Mouse (Mus musculus): Measurements from ENCODE around the gene 4931428L18Rik.

The 4931428L18Rik gene

DNA sequence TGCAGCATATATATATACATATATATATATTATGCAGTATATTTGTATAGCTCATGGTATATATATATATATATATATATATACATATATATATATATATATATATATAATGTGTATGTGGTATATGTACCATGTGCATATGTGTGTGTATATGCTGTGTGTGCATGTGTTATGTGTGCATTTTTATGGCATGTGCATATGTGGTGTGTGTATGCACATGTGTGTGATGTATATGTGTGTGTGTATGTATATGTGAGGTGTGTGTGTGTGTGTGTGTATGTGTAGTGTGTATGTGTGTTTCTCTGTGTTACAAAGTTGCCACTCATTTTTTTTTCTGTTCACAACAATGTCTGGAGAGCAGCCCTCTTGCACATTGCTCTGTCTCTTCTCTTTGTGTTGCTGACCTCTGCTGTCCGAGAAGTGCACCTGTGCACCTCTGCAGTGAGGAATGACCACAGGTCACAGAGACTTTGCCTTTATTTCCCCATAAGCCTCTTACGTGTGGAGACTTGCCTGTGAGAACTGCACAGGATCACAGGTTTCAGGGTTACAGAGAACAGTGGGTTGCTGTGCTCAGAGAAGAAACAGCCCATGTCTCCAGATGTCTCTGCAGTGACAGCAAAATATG, 69.6 kb downstream of the 4931428L18Rik start:
- DNase-seq (ENCODE audit: low read depth) = no peak

- DNase-seq (ENCODE audit: low read depth) = no peak
Observed at GRCm38 (mm10) chr1:31150546-31150945, 71.9 kb downstream of the 4931428L18Rik start.

DNA sequence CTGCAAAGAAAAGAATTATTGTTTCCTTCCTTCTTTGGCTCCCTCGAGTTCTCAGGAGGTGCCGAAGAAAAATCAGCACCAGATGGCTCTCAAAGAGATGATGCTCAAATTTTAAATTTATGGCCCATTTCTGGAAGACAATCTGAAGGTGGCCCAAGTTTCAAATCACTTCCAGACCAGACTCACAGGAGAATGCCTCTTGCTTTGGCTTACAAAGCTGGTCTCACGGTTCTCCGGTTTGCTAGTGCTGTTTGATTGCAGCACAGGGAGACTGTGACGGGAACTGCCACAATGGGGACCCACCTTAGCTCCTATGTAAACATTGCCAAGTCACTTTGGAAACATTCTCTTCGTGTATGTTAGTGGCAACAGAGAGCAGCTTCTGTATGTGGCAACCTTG, 72.8 kb downstream of the 4931428L18Rik start:
- DNase-seq (ENCODE audit: low read depth) = no peak

DNA sequence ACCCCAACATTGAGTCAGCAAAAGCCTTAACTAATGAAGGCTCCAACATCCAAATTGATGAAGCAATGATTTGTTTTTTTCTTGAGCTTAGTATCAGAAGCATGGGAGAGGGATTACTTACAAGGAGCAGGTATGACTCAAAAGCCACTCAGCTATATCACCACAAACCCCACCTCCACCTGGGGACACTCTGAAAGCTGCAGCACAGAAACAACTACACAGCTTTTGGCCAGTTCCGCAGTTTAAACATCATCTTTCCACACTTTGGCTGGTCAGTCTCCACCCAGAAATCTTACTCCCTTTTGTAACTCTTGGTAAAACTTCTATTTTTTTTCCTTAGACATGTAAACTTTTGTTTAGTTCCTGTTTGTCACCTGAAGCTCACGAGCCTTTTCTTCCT, 78.9 kb downstream of the 4931428L18Rik start:
- no peak for DNase-seq (ENCODE audit: low read depth)

- DNase-seq (ENCODE audit: low read depth) = no peak
Observed at GRCm38 (mm10) chr1:31142288-31143094, 80.0 kb downstream of the 4931428L18Rik start.

GRCm38 (mm10) chr1:31138387-31138786, 84.1 kb downstream of the 4931428L18Rik start:
- no peak for DNase-seq (ENCODE audit: low read depth)

- no peak for DNase-seq (ENCODE audit: low read depth)
Observed at GRCm38 (mm10) chr1:31113466-31113865, 109.0 kb downstream of the 4931428L18Rik start.

DNA sequence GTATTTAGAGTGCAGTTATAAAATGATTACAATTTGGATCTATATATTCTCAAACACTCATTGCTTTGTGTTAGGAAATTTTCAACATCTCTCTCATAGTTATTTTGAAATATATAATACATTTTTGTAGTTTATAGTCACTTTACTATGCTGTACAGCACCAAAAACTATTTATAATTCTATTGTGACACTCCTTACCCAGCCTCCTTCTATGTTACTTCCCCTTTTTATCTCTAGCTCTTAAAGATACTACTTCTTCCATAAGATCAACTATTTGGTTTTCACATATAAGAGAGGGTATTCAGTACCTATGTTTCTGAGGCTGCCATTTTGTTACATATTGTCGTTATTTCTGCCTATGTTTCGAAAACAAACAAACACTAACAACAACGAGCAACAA, 114.5 kb downstream of the 4931428L18Rik start:
- no peak for DNase-seq (ENCODE audit: low read depth)

- DNase-seq (ENCODE audit: low read depth) = no peak
Observed at GRCm38 (mm10) chr1:31102863-31103657, 119.4 kb downstream of the 4931428L18Rik start.

GRCm38 (mm10) chr1:31102280-31102679, 120.2 kb downstream of the 4931428L18Rik start:
- no peak for DNase-seq (ENCODE audit: low read depth)

- DNase-seq (ENCODE audit: low read depth) = no peak
Observed at GRCm38 (mm10) chr1:31097208-31097607, 125.3 kb downstream of the 4931428L18Rik start.

- no peak for DNase-seq (ENCODE audit: low read depth)
Observed at GRCm38 (mm10) chr1:31096466-31096793, 126.1 kb downstream of the 4931428L18Rik start.

DNA sequence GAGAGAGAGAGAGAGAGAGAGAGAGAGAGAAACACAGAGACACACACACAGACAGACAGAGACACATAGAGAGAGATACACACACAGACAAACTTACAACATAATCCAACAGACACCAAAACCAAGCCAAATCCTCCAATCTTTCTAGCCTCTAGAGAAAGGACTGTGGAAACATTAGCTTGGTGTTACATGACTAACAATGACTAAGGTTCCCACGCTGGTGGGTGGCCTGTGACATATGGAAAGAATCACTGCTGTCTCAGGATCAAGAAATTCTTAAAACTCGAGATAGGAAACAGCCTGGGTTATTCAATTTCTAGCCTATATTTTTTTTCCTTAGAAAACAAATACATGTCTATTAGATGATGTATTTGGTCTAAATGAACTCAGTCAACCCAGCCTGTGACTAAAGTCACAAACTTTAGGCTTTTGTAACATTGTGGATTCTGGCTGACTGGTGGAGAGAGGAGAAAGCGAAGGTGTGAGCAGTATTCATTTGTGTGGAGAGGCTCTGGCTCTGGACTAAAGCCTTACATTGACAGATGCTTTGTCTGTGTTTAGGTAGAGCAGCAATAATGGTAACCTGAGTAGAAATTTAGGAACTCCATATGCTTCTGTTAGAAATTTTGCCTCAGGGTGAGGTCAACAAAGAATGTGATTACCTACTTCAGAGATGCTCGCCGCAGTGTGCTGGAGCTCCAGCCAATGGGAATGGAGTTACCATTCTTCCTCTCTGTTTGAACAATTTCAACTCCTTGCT, 126.6 kb downstream of the 4931428L18Rik start:
- DNase-seq (ENCODE audit: low read depth) = no peak

DNA sequence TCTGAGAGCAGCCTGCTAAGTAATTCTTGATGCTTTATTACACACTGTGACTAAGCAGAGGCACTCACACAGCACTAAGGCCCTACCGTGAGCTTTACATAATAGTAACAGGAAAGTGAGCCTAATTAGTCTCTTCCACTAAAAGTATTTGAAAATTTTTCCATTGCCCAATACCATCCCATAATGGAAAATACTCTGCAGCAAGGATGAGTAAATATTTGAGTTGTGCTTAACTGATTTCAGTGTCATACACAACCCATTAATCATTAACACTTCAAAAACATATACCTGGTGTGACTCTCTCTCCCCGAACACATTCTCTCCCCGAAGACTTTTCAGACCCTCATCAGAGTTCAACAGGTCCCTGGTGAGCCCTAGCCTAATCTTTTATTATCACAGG, 127.7 kb downstream of the 4931428L18Rik start:
- no peak for DNase-seq (ENCODE audit: low read depth)

DNA sequence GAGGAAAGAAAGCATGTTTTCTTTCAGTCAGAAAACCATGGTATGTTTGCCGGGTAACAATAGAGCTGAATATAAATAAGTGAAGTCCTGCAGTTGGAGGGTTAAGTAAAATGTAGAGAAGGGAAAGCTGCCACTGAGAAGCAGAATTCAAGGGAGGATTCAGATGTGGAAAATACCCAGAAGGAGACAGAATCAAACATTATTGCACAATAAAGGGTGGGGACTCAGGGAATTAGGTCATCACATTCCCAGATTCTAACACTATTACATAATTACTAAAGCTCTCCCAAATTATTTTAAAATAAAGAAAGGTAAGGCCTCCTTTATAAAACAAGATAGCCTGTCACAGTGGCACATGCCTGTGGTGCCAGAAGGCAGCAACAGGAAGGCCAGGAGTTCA, 128.5 kb downstream of the 4931428L18Rik start:
- DNase-seq (ENCODE audit: low read depth) = no peak

DNA sequence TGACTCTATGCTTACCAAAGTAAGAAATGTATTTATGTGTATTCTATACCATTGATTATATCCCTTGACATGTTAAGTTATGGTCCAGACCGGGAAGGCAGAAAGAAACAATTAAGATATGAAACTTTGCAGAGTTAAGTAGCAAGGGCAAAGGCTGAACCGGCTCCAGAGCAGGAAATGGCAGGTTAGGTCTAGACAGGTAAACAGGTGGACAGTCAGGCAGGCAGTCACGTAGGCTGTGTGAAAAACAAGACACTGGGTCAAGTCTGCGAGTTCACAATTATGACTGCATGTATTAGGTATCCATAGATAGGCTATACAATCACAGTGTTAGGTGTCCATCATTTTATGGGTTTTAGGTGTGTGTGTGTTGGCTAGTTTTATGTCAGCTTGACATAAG, 133.8 kb downstream of the 4931428L18Rik start:
- DNase-seq (ENCODE audit: low read depth) = no peak

DNA sequence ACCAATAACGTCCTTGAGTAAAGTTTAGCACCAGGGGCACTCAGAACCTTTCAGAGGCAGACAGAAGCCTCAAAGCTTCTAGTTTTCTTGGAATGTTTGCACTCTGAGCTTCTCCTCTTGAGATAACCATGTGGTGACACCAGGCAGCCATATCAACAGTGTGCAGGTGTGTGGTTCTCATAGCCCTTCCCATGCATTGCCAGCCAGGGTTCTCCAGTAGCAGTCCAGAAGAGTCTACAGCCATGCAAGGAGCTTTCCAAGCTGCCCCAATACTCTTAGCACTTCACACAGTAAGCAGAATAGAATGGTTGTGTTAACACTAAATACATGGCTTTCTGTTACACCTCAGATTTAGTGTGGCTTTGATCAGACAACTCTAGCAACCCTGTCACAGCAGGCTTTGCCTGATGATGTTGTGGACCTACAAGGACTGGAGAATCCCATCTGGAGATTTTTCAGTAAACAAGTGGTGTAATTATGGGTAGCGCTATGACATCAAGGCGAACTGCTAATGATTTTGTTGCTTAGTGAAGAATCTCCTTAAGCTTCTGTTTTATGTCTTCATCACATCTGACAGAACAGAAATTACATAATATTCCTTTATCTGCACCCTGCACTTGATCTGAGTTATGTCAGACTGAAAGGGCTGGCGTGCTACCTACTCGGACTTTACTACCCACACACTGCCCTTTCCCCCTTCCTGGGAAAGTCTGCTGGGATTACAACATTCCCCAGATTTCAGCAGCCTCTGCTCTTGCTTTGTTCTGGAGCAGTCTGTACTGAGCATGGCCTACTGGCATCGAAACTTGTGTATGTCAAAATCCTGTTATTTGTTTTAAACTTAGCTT, 149.7 kb downstream of the 4931428L18Rik start:
- no peak for DNase-seq (ENCODE audit: low read depth)

DNA sequence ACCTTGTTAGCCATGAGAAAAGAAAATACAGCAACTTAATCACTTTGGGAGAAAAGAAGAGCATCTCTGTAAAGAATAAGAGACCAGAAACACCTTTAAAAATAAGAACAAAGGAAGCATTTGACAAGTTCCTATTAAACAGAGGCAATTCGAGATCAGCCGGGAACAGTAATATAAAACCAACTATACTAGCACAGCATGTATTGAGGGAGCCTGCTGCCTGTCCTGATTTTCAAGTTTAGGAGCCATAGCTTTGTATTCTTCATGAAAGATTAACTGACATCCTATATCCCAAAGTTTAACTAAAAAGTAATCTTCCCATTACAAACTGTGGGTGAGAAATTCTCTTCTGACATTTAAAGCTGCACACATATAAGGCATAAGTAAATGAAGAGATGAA, 151.3 kb downstream of the 4931428L18Rik start:
- DNase-seq (ENCODE audit: low read depth) = no peak

DNA sequence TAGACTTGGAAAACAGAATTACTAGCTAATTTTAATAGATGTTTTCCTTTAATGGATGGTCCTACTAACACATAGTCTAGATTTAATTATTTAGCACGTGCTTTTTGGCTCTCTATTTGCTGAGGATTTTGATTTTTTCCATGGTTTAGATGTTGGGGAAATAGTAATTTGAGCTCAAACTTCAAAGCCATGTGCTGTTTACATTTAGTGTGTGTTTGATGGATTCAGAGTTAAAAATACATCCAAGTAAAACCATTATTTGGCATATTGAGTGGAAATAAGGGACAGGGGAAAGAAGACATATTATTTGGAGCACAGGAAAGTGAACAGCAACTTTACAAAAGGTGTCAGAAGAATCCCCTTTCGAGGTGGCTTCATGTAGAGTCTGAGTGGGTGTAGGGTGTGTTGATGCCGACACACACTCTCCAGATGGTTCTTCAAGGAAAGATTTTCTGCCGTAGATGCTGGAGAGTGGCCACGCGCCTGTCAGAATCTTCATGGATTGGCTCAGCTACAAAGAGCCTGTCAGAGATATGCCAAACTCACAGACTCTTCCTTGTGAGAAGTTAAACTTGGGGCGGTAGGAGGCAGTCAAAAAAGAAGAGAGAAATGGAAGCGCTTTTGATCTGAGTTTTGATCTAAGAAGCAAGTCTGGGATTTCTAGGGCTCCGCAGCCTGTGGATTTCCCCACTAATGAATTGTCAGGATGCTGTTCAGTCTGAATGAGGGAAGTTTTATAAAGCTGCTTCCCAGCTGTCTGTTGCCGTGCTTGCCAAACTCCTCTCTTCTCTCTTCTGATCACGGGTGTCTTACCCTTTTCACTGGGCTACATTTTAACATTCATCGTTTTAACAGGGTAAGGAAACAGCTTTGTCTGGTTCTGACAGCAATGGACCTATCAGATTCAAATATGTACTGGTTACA, 157.4 kb downstream of the 4931428L18Rik start:
- DNase-seq (ENCODE audit: low read depth) = no peak

- no peak for DNase-seq (ENCODE audit: low read depth)
Observed at GRCm38 (mm10) chr1:31059806-31060205, 162.7 kb downstream of the 4931428L18Rik start.
